Mouse (Mus musculus) heart, adult 9 months (tissue): ENCODE measurements at regions not wholly inside any gene's neighbourhood (a gene's known extent, or its start where the extent isn't known, plus 50 kb on each side); places are given as distances from the start of the nearest gene placed in this dataset.
A peak's percentile ranks its signal among the peaks of the same experiment; 100 is the strongest.
"Not testable (repeated sequence)": the region's sequence is repeated elsewhere in the genome, so short reads cannot be mapped to it uniquely, and the experiment has no call there.

Experiments
- DNase-seq, 2 experiments: peaks; one replicate each; pipeline ENCODE4 v3.0.0; 2022; ENCODE audit warnings: low spot score in 2 of 2

DNA sequence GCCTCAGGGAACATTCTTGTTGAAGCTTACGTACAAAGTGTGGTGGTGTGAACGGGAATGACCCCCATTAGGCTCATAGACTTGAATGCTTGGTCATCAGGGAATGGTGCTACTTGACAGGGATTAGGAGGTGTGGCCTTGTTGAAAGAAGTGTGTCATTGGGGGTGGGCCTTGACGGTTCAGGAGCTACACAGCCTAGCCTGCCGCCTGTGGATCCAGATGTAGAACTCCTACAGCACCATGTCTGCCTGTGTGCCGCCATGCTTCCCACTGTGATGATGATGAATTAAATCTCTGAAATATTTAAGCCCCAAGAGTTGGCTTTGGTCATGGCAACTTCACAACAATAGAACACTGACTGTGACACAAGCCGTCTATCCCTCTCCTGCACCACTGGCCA, 163.6 kb downstream of the Ankrd50 start:
- DNase-seq = no peak

DNA sequence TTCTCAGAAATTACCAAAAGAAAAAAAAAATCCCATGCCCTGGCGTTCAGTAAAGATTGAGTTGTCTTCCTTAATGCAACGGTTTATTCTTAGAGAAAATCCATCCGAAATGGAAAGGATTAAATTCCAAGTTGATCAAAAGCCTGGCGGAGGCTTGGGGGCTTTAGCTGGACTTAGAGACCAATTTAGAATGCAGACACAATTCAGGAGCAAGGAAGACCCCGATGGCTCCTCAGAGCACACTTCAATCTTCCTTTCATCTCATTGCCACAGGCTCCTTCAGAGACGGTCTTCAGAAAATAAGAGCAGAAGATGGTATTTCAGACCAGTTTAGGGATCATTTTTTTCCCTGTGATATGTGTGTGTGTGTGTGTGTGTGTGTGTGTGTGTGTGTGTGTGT, 171.8 kb downstream of the Ankrd50 start:
- no peak for DNase-seq

DNA sequence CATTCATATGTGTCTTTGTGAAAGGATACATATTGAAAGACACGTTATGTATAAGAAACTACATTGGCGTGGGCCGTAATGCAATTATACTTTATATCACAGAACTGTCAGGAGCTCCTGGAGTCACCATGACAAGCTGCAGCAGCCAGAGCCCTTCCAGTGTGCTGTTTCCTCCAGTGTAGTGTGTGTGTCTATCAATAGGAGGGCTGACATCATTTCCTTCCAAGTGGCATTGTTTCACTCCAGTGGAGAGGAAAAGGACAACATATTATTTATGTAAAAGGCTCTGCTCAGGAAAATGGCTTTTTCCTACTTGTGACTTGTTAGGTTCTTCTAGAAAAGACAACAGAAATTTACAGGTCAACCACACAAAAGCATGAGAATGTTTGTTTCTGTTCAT, 172.5 kb downstream of the Ankrd50 start:
- DNase-seq = peak; percentile 45 to 64

DNA sequence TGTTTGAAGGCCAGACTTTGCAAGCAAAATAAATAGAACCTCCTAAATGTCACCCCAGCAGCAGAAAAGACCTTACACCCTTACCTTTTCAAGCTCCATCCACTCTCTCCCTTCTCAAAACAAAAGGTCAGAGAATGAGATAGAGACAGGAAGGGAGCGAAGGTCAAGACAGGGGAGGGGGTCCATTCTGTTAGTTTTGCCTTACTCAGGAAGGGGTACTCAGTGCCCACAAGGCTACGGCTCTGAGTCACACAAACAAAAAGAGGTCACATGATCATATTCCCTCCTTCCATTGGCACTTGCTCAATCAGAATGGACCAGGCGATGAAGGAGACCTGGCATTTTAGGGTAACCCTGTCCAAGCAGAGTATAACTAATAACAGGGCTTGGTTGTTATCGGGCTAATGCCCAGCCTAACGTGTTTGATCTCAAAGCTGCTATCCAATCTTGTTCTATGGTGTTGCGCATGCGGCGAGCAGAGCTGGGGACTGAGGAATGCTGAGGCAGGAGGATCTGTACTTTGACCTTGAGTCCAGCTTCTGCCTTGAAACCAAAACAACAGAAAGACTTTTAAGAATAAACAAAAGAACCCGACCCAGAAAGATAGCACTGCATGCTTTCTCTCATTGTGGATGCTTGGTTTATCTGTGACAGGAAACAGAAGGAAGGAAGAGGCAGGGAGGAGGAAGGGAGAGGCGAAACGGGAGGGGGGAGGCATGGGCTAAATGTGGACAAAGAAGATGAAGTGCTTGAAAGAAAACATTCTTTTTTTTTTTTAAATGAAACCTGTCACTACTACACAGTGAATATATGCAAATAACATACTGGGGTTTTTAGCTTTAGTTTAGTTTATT, 184.5 kb downstream of the Ankrd50 start:
- DNase-seq = peak in 1 of 2 experiments; percentile 27

DNA sequence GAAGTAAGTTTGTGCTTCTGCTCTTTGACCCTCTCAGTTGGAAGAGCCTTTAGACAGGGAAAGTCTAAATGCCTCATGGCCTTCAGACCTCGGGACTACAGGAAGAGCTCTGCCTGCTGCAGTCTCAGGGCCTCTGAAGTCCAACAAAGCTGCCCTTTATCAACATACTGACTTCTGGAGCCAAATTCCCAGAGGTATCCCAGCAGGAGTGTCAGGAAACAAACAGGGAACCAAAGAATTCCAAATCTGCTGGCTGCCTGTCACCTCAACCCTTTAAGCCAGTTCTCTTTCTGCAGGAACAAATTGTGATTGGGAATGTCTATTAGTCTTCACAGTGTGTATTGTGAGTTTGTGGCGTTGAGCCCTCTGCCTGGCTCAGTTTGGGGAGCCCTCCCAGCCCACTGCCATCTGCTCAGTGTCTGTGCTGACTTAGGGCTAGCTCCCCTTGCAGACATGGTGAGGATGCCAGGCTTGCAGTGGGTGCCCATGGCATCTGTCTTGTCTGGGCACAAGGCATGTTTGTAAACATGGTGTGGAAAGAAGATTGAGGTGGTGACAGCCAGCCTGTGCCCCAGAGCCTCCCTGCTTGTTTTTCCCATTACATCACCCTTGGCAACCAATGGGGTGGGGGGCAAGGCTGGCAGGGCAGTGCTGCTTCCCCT, 185.3 kb downstream of the Ankrd50 start:
- peak in 1 of 2 experiments; percentile 58 for DNase-seq

DNA sequence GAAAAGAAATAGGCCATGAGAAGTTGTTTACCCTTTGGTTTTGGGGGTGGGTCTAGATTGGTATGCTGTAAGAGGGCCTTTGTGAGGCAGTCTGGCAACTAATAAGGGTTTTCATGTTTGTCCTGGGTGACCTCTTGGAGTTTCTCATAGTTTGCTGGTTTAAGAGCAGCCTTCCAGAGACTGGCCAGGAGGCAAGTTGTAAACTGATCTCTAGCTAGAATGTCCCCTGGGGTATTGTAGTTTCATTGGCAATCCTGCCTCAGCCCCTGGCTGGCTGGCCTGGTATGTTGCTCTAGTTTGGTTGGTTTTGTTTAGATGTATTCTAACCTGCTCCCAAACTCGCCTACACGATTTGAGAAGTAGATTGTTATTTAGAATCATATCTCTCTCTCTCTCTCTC, 187.1 kb downstream of the Ankrd50 start:
- DNase-seq = peak in 1 of 2 experiments; percentile 20

DNA sequence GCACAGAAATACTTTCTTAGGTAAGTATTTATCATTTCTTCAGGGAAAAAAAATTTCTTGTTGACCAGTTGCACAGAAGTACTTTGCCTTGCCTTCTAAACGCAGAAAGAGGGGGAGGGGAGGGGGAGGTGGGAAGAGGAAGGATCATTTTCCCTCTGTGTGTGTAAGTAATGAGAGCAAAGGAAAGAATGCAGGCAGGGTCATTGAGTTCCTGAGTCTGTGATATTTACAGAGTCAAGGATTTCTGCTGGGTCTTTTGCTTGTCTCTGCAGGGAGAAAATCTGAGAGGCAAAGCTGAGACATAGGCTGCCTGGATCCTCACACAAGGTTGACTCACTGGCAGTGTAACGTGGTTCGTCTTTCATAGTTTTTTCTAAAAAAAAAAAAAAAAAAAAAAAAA, 195.6 kb downstream of the Ankrd50 start:
- no peak for DNase-seq

DNA sequence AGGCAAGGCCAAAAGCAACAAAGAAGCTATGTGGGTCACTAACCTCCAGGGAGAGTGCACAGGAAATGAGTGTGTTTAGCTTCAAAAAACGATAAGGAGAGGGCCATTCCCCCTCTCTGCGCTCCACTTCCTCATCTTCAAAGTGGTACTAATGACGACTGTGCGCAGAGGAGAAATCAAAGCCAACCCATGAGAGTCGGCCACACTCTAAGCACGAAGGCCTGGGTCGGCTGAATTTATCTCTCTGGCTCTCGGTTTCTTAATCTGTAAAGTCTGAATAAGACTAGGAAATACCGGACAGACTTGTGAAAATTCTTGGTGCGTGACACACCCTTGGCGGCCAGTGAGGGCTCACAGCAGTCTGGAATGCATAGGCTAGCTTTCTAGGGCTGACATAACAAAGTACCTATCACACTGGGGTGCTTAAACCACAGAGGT, 200.9 kb downstream of the Ankrd50 start:
- DNase-seq = peak; percentile 80 to 82

DNA sequence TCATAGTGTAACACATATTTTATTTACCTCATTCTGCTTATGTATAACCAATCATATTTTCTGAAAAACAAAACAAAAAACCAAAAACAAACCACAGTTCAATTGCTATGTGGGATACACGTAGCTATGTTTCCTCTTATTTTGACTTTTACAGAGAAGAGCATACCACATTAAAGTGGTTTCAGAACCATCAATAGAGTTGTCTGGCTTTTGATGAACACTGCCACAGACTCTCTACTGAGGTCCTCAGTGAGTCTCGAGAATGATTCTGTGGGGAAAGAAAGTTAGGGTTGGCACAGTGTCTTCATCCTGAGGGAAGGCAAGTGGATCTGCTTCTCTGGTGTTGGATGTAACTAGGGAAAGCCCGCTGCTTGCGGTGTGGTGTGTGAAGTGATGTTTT, 201.8 kb downstream of the Ankrd50 start:
- DNase-seq = no peak

DNA sequence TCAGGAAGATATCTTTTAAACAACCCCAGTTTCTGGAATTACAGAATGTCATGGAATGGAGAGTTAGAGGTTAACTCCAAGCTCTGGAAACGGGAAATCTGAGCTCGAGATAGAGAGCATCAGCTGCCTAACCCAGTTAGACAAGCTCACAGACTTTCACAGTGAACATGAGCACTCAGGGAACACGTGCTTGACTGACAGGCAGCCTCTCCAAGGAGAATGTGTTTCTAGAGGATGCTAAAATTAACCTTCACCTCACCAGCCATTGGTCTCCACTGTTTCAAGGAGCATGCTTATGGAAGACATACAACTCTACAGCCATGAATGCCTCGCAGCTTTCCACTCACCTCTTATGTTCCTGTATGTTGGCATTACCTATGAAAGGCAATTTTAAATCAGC, 203.0 kb downstream of the Ankrd50 start:
- peak in 1 of 2 experiments; percentile 32 for DNase-seq

DNA sequence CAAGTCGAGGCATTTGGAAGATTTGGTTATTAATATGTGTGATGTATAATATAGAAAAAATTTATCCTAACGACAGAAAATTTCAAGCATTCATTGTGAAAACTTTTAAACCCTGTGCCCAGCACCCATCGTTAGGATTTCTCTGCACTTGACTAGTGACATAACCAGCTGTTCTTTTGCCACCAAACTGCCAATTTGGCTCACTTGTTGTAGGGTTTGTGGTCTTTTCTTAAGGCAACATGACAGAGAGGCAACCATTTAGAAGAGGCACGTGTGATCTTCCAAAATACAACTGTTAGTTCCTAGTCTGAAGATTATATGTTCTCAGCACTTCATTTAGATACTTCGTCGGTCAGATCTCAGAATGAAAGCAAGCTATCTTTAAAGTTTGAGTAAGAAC, 203.8 kb downstream of the Ankrd50 start:
- no peak for DNase-seq

DNA sequence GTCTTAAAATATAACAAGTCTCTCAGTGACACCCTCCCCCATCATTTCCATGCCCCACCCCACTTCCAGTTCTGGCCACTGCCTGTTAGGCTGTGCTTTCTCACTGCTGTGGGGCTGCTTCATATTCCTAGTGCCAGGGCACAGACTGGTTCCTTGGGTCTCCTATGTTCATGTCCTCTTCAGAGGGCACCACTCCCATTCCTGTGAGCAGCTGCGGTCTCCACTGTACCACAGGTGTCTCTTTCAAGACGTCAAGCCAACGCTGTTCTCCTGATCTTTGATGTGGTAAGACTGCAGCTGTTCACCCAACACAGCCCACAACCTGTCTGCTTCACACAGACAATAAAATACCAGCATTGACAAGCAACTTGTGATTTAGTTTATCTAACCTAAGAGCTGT, 204.5 kb downstream of the Ankrd50 start:
- no peak for DNase-seq

DNA sequence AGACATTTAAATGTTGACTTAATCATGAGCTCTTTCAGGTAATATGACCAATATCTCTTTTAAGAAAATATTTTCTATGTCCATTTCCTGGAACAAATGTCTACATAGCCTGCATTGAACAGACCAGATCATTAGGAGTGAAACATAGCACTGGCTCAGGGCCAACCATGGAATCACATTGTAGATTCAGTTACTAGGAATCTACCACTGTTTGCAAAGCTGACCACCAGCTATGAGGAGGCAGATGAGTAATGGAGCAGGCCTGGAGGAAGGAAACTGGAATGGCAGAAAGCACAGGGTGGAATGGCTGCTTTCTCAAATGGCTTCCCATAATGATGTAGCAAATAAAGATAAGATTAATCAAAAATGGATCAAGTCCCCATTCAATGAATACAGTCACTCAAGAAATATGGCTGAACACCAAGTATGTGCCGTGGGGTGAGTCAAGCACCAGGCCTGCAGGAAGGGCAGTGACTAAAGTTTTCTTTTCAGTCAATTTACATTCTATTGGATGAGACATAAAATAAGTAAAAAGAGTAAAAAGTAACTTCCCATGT, 207.6 kb downstream of the Ankrd50 start:
- no peak for DNase-seq

DNA sequence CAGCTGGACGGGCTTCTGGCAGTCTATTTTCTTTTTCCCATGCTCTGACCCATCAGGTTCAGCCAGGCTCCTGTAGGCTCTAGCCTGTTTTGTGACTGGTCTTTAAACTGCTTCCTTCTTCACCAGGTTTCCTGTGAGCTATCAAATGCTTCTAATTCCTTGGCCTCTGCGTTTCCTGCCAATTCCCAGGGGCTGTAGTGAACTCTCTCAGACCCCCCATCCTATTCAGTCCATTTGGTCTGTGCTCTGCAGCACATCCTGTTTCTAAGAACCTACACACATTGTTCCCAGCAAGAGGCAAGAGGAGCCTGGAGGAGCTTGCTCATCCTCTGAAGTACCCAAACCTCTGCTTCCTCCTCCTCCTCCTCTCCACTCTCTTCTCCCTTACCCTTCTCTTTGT, 209.3 kb downstream of the Ankrd50 start:
- DNase-seq = peak; percentile 67 to 87

DNA sequence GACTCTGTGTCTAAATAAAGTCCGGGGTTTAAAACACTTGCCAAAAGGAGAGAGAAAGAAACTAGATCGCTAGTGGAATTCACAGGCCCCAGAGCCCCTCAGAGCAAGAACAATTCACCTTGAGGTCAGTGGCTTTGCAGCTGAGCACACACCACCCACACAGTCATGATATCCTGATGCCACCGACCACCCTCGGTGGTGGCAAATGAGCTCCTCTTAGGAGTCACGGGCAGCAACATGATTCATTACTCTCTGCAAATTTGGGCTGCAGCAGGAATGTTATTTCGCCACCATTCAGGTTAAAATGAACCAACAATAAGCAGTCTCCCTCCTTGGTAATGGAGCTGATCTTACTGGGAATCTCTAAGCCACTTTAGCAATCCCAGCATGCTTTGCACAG, 213.9 kb downstream of the Ankrd50 start:
- DNase-seq = no peak

DNA sequence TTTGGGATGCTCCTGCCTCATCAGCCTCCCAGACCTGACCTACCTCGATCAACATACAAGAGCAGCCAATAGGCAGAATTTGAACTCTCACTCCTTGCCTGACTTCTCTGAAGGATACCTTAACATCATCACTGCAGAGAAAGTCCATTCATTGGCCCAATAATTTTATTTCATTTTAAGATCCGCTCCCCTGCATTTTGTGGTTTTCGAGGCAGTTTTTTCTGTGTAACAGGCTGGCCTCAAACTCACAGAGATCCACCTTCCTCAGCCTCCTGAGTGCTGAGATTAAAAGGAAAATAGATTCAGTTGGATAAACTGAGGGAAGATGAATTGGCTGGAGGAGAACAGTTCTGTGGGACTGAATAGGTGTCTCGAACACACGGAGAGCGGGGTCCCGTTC, 216.4 kb downstream of the Ankrd50 start:
- DNase-seq = no peak

DNA sequence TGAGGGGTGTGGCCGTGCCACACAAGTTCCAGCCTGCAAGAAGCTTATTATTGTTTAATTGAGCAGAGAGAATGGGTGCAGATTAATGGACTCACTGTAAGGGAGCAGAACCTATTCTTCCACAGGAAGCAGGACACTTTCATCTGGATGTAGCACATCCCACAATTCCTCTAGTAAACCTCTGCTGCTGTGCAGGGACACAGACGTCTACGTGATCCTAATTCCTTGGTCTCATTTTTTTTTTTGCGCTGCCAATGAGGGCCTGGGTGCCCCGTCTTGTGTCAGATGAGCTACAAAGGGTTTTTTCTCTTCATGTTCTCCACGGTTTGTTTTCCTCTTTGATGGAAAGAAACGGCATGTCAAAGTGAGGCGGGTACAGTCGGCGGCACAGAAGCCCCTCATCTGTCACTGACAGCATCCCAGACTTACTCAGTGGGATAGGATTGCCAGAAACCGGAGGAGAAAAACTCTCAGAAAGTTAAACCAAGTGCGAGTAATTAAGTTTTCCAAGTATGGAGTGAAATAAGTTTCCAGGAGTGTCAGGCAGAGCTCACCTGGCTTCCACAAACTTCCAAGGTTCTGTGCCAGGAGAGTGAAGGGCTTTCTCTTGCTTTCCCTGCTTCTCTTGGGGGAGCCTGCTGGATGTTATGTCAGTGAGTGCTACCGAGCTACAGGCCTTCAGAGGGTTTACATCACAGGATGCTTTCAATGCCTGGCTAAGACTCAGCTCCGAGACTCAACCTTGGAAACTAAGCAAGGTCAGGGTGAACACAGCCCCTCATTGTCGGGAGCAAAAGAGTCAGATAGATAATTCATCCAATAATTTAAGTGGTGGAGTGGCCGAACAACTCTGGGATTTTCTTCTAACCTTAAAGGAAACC, 221.1 kb downstream of the Ankrd50 start:
- no peak for DNase-seq

DNA sequence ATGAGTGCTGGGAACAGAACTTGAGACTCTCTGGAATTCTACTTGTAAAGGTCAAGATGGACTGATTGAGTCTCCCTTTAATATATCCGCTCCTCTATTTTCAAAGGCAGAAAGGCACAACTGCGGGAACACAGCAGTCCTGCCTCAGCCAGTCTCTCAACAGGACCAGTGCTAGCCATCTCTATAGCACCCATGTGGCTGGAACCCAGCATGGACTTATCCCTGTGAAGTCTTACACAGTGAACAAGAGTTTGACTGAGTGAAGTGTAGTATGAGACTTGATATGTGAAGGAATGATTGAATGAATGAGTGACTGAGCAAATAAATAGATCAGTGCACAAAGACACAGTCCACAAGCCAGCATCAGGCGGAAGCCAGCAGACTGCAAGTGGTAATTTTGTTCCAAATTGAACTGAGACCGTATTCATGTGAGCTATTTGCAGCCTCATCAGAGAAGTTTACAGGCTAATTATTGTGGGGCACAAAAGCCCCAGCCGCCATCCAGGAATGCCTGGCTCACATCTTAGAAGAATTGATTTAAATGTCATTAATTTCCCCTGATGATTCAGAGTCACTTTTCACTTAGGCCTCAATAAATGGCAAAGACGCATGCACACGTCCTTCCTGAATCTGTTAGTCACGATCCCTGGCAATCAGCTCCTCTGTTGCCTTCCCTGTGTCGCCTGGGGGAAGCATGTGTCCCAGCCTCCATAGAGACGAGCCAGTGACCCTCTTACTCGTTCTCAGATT, 223.1 kb downstream of the Ankrd50 start:
- DNase-seq = no peak

DNA sequence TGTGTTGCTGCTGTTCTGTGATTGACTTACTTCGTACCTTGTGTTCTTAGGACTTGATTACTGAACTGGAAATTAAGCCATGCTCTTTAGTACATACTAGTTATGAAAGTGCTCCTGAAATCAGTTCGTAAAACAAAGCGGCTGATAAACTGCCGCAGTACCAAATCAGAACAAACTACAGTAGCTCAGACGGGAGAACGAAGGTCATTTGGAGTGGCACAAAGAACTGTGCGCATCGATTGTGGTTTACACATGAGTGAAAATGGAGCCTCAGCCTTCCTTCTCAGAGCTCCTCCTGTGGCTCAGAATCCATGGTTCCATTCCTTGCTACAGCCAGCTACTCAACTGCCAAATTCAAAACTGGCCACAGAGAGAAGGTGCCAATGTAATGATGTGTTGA, 225.4 kb downstream of the Ankrd50 start:
- not testable (repeated sequence) for DNase-seq

DNA sequence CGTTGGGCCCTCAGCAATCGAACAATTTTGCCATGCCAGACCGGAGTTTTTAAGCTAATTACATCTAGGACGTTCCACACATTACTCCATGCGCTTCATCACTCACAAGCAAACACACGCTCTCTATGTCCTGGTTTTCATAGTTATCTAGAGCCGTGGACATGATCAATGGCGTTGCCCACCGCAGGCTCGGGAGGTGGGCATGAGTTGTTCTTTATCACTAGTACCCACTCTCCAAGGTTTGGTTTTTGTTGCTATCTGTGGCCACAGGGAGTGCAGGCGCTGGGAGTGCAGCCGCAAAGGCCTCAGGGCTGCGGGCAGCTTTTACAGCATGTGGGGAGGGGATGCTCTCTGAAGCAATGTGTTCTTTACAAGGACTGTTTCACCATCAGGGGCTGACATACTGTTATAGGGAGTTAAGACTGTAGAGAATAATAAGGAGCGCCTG, 226.8 kb downstream of the Ankrd50 start:
- no peak for DNase-seq
